Mouse (Mus musculus): Measurements from ENCODE around the gene Gm16506. TPM values are rescaled to one million over a fixed set of nuclear protein-coding genes. Genes with fewer than 3 reads are reported as not detected.
"Not testable (repeated sequence)": the region's sequence is repeated elsewhere in the genome, so short reads cannot be mapped to it uniquely, and the experiment has no call there.

The Gm16506 gene
- total RNA-seq (2021), result not detected
- long read RNA-seq, result 0 reads

- not testable (repeated sequence) for DNase-seq (ENCODE audit: low spot score in 2 of 2)
These were observed at the start of gene Gm16506 for GRCm38 (mm10) chr14:43727385-43727784. Gene Gm16506 (minus strand): TSS chr14:43727485.

- not testable (repeated sequence) for DNase-seq (ENCODE audit: low spot score in 2 of 2)
These were observed 20.3 kb upstream of the Gm16506 start, which contains the start of gene Gm6526 for GRCm38 (mm10) chr14:43747566-43747965. Gene Gm6526 (plus strand): TSS chr14:43747866.

GRCm38 (mm10) chr14:43697621-43698020 lies 29.7 kb downstream of the Gm16506 start, which contains the start of gene Gm7324:
Gene Gm7324 (plus strand): TSS chr14:43697828.
- not testable (repeated sequence) for DNase-seq (ENCODE audit: low spot score in 2 of 2)

- DNase-seq (ENCODE audit: low spot score in 2 of 2), result not testable (repeated sequence)
These were observed 50.2 kb downstream of the Gm16506 start, which contains the start of gene Gm8165 for GRCm38 (mm10) chr14:43677099-43677498. Gene Gm8165 (minus strand): TSS chr14:43677199.

Other genes starting within 250 kb of the Gm16506 start
- not detected for gene Gm5799, start 183.9 kb downstream of the Gm16506 start, total RNA-seq (2021)
- not detected for gene Gm17654, start 148.3 kb downstream of the Gm16506 start, total RNA-seq (2021)
- not detected for gene Gm10375, start 119.5 kb downstream of the Gm16506 start, total RNA-seq (2021)
- not detected for gene Gm8165, start 50.3 kb downstream of the Gm16506 start, total RNA-seq (2021)
- 1 to 10 TPM in 1 of 2 experiments, under 1 TPM in 1; 0.84 to 2.0 TPM for gene Gm7324, start 29.7 kb downstream of the Gm16506 start, total RNA-seq (2021)
- not detected for gene Gm6526, start 20.4 kb upstream of the Gm16506 start, total RNA-seq (2021)
- gene Gm8180, start 57.3 kb upstream of the Gm16506 start, total RNA-seq (2021), result not detected
- gene Ear1, start 148.0 kb upstream of the Gm16506 start, total RNA-seq (2021), result not detected
- gene Ear10, start 196.1 kb upstream of the Gm16506 start, total RNA-seq (2021), result not detected
- gene Gm8113, start 197.9 kb upstream of the Gm16506 start, total RNA-seq (2021), result not detected
- not detected for gene Ang5, start 229.6 kb upstream of the Gm16506 start, total RNA-seq (2021)